Mouse (Mus musculus): ENCODE results near the gene Cox14.
"Not testable (repeated sequence)": the region's sequence is repeated elsewhere in the genome, so short reads cannot be mapped to it uniquely, and the experiment has no call there.

DNA sequence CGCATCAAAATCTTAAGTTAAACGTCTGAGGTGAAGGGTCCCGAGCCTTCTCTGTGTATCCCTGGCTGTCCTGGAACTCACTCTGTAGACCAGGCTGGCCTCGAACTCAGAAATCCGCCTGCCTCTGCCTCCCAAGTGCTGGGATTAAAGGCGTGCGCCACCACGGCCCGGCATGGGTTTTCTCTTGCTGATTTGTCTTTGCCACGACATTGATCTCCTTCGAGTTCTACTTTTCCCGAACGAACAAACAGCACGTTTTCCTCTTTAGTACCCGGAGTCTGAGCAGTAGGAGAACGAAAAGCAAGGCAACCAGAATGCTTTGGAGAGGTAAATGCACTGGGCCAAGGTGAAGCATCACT, 23.8 kb upstream of the Cox14 start:
- not testable (repeated sequence) for TF ChIP-seq CTCF (conservative IDR thresholded peaks at IDR 0.05; ENCODE audit: insufficient read depth, insufficient read length, low read depth, low read length); POLR2A (IDR thresholded peaks at IDR 0.05; ENCODE audit: low read depth, low read length)
